Comparison of ENCODE assay signal across 8 mouse cellular contexts in genomic region chr2:134029631-134030414, GRCm38 (mm10).
DNase-seq lines count a peak whose midpoint lies in the region; ATAC-seq and TF ChIP-seq lines count a peak whose summit lies in the region.

No protein-coding gene starts in this region.

- no peak for ATAC-seq in midbrain, embryonic 13.5 days
- ATAC-seq in megakaryocyte, adult 5-6 weeks (ENCODE audit: poor library complexity, severe bottlenecking), result no peak

- no peaks in the 10 kb centered on the region for H3K9me3 ChIP-seq in midbrain, embryonic 10.5 days (replicated peaks)
- no peaks in the 10 kb centered on the region for H3K9me3 ChIP-seq in midbrain, embryonic 13.5 days
- H3K9me3 ChIP-seq in forebrain, embryonic 10.5 days, result no peaks in the 10 kb centered on the region

- H3K27me3 ChIP-seq in midbrain, embryonic 10.5 days (ENCODE audit: low read depth, poor library complexity, severe bottlenecking), result no peaks in the 10 kb centered on the region
- H3K27me3 ChIP-seq in midbrain, embryonic 13.5 days, result no peaks in the 10 kb centered on the region
- no peaks in the 10 kb centered on the region for H3K27me3 ChIP-seq in forebrain, embryonic 10.5 days (ENCODE audit: poor library complexity, severe bottlenecking)

- 68% methylated on average over 4 of the region's 4 CpGs for WGBS in midbrain, embryonic 10.5 days
- WGBS in midbrain, embryonic 13.5 days, result 65% methylated on average over 4 of the region's 4 CpGs
- 69% methylated on average over 4 of the region's 4 CpGs for WGBS in forebrain, embryonic 10.5 days
- WGBS in lung, adult 2 months, result 61% methylated on average over 4 of the region's 4 CpGs

- no peak overlapping the region for H3K9ac ChIP-seq in midbrain, embryonic 13.5 days (replicated peaks)

- peak; percentile 47 for TF ChIP-seq CTCF in lung, adult 2 months (IDR thresholded peaks at IDR 0.05; ENCODE audit: insufficient read depth, low read length)

- no peak for TF ChIP-seq POLR2A in lung, adult 2 months (IDR thresholded peaks at IDR 0.05; ENCODE audit: borderline replicate concordance, extremely low read depth, low read depth, low read length)

- no peak overlapping the region for H3K27ac ChIP-seq in midbrain, embryonic 10.5 days (replicated peaks)
- no peak overlapping the region for H3K27ac ChIP-seq in midbrain, embryonic 13.5 days
- no peak overlapping the region for H3K27ac ChIP-seq in forebrain, embryonic 10.5 days

- no peaks in the 10 kb centered on the region for H3K4me1 ChIP-seq in midbrain, embryonic 10.5 days
- H3K4me1 ChIP-seq in midbrain, embryonic 13.5 days (replicated peaks), result no peaks in the 10 kb centered on the region
- H3K4me1 ChIP-seq in forebrain, embryonic 10.5 days, result no peaks in the 10 kb centered on the region
- H3K4me1 ChIP-seq in lung, adult 2 months (ENCODE audit: control insufficient read depth, insufficient read depth, low read length), result no peaks in the 10 kb centered on the region

- DNase-seq in midbrain, embryonic 10.5 days (ENCODE audit: low spot score), result peak; percentile 20
- DNase-seq in adrenal gland, postnatal 14 days, result peak; percentile 66
- DNase-seq in forebrain, embryonic 10.5 days (ENCODE audit: extremely low spot score, low spot score), result peak; percentile 19
- peak; percentile 37 for DNase-seq in kidney, postnatal 14 days
- peak; percentile 22 for DNase-seq in lung, adult 2 months
- peak; percentile 19 for DNase-seq in urinary bladder, adult 2 months (ENCODE audit: low spot score)

- H3K4me2 ChIP-seq in midbrain, embryonic 13.5 days (replicated peaks), result no peak overlapping the region

- no peak overlapping the region for H3K4me3 ChIP-seq in midbrain, embryonic 10.5 days
- H3K4me3 ChIP-seq in midbrain, embryonic 13.5 days (replicated peaks), result no peak overlapping the region
- no peak overlapping the region for H3K4me3 ChIP-seq in forebrain, embryonic 10.5 days
- H3K4me3 ChIP-seq in lung, adult 2 months (replicated peaks; ENCODE audit: extremely low read depth, low read depth, low read length), result no peak overlapping the region

- H3K36me3 ChIP-seq in midbrain, embryonic 10.5 days, result no peaks in the 10 kb centered on the region
- no peaks in the 10 kb centered on the region for H3K36me3 ChIP-seq in midbrain, embryonic 13.5 days
- H3K36me3 ChIP-seq in forebrain, embryonic 10.5 days (replicated peaks), result no peaks in the 10 kb centered on the region
